Mouse (Mus musculus) spleen, adult 2 months (tissue): Measurements from ENCODE around the gene 4930556J24Rik. TPM values are rescaled to one million over a fixed set of nuclear protein-coding genes. Genes with fewer than 3 reads are reported as not detected.

ENCODE experiments used
- DNase-seq, 2 experiments: peaks; one replicate each; pipeline versions ENCODE4 v3.0.0 to v3.0.0-alpha.2; 2012 to 2021; ENCODE audit warnings: low spot score in 2 of 2, low read depth in 1 of 2
- H3K27ac ChIP-seq: fragments of 200-500 bp; 2 replicates; pipeline ENCODE4 v1.5.1; 2012; ENCODE audit warnings: low read length, inconsistent platforms; ENCODE audit not compliant: insufficient read depth
- H3K27me3 ChIP-seq: fragments of 200-500 bp; 2 replicates; pipeline ENCODE4 v1.6.1; 2012; ENCODE audit warnings: mild to moderate bottlenecking, moderate library complexity, low read length, inconsistent platforms; ENCODE audit not compliant: control insufficient read depth, insufficient read depth
- H3K36me3 ChIP-seq: fragments of 200-500 bp; 2 replicates; pipeline ENCODE4 v1.6.1; 2012; ENCODE audit warnings: mild to moderate bottlenecking, low read length, inconsistent platforms; ENCODE audit not compliant: control insufficient read depth, insufficient read depth
- H3K4me1 ChIP-seq: fragments of 200-500 bp; 2 replicates; pipeline ENCODE4 v1.6.1; 2011; ENCODE audit warnings: inconsistent platforms; ENCODE audit not compliant: control insufficient read depth, insufficient read depth, insufficient read length
- H3K4me3 ChIP-seq: fragments of 200-500 bp; 2 replicates; pipeline ENCODE4 v1.5.1; 2011; ENCODE audit warnings: mild to moderate bottlenecking, inconsistent platforms; ENCODE audit not compliant: insufficient read depth, insufficient read length; ENCODE audit errors: extremely low read depth
- CTCF ChIP-seq: fragments of 200-500 bp; IDR thresholded peaks from 2 replicates; pipeline ENCODE4 v1.5.1; 2011; ENCODE audit warnings: mild to moderate bottlenecking, inconsistent platforms; ENCODE audit not compliant: insufficient read depth, insufficient read length, insufficient replicate concordance; ENCODE audit errors: extremely low read depth
- POLR2A ChIP-seq: fragments of 200-500 bp; IDR thresholded peaks from 2 replicates; pipeline ENCODE4 v1.6.1; 2011; ENCODE audit warnings: low read depth, low read length, inconsistent platforms
- WGBS: fragments of 180-500 bp; shearing (Covaris S2); methylation state at CpG from one replicate; pipeline ENCODE4 v1.1.7; 2018; 5-methylcytosine and 5-hydroxymethylcytosine counted together
- polyA plus RNA-seq: library from polyadenylated mRNA; depleted of rRNA; stranded (reverse); fragments of >200 nt; gene quantifications from 2 replicates; pipeline ENCODE4 v1.2.3, GENCODE M21; 2012

The 4930556J24Rik gene
- polyA plus RNA-seq, 1 experiment, result not detected

- WGBS, result 72% methylated on average over 3 of the region's 3 CpGs
- Histone ChIP-seq H3K27ac (no peak overlapping the region), H3K27me3 (no peaks in the 10 kb centered on the region), H3K4me1 (no peaks in the 10 kb centered on the region), H3K36me3 (peaks cover 74% of the 10 kb centered on the region), H3K4me3 (no peak overlapping the region)
- DNase-seq, result no peak
- TF ChIP-seq POLR2A (no peak), CTCF (no peak)
Measured at GRCm38 (mm10) chr11:3974311-3974710, 2.3 kb downstream of the 4930556J24Rik start.

GRCm38 (mm10) chr11:3973081-3973480, 3.5 kb downstream of the 4930556J24Rik start:
- H3K4me3 ChIP-seq, result no peak overlapping the region
- H3K27me3 ChIP-seq, result no peaks in the 10 kb centered on the region
- 95% methylated on average over 7 of the region's 7 CpGs for WGBS
- no peak for DNase-seq
- TF ChIP-seq CTCF, result no peak
- TF ChIP-seq POLR2A, result no peak
- peaks cover 66% of the 10 kb centered on the region for H3K36me3 ChIP-seq
- H3K4me1 ChIP-seq, result no peaks in the 10 kb centered on the region
- no peak overlapping the region for H3K27ac ChIP-seq

- no peak for DNase-seq
- Histone ChIP-seq H3K4me3 (no peak overlapping the region), H3K4me1 (peaks cover 4% of the 10 kb centered on the region; the same call in 1 of the 2 replicates), H3K27ac (no peak overlapping the region), H3K36me3 (peaks cover 46% of the 10 kb centered on the region), H3K27me3 (no peaks in the 10 kb centered on the region)
- TF ChIP-seq CTCF (no peak), POLR2A (no peak)
- WGBS, result 95% methylated on average over 7 of the region's 7 CpGs
Measured at GRCm38 (mm10) chr11:3970361-3970760, 6.2 kb downstream of the 4930556J24Rik start.

DNA sequence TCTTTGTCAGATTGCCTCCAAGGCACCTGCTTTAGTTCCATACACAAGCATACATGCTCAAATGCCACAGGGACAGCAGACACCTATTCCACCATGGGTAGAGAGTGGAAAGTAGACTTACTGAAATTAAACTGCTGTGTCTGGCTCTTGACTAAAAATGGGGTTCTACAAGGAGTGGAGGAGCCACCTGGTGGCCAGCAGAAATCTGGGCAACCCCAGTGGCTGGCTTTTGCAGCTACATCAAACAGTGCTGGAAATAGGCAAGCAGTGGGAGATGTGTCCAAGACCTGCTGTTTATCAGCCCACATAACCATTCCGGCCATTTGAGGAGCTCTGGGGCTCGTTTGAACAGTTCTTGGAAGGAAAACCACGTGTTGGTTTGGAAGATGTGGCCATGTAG, 6.7 kb downstream of the 4930556J24Rik start:
- H3K4me1 ChIP-seq, result peaks cover 6% of the 10 kb centered on the region; the same call in 1 of the 2 replicates
- no peak overlapping the region for H3K4me3 ChIP-seq
- no peaks in the 10 kb centered on the region for H3K27me3 ChIP-seq
- TF ChIP-seq CTCF (no peak), POLR2A (no peak)
- peaks cover 42% of the 10 kb centered on the region for H3K36me3 ChIP-seq
- DNase-seq, result no peak
- no peak overlapping the region for H3K27ac ChIP-seq
- 85% methylated on average over 3 of the region's 3 CpGs for WGBS

DNA sequence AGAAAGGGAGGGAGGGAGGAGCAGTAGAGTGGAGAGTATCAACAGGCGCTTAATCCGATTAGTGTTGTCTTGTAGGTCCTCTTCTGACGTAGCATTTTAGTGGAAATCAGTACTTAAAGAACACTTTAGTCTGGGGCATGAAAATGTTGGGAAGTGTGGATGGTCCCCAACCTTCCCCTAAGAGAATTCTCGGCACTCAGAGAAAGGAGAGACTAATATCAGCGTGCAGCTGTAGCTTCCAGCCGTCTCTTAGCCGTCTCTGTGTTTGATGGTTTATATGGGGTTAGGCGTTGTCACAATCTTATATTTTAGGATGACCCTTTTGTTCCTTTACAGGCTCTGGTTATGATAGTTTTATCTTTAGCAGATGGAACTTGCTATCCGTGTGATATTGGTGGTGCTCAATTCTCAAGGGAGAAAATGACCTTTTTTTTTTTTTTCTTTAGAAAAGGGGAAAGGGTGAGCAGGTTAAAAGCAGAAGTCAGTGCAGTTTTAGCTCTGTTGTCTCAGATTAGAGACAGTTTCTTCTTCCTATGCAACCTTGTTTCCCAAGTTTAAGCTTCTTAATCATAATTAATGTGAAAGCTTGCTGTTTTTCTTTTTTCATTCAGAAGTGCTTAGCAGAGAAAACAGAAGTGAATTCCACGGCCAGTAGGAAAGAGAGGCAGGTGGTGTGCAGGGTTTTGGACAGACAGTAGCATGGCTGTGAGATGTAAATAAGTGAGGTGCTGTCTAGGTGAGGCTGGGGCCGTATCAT, 12.0 kb downstream of the 4930556J24Rik start:
- WGBS, result 6% methylated on average over 11 of the region's 11 CpGs
- Histone ChIP-seq H3K36me3 (peaks cover 4% of the 10 kb centered on the region), H3K4me1 (peaks cover 11% of the 10 kb centered on the region; the same call in 1 of the 2 replicates), H3K4me3 (peak overlapping the region; percentile 97), H3K27ac (no peak overlapping the region), H3K27me3 (no peaks in the 10 kb centered on the region)
- TF ChIP-seq CTCF, result no peak
- TF ChIP-seq POLR2A, result no peak
- peak in 1 of 2 experiments; percentile 17 for DNase-seq

GRCm38 (mm10) chr11:3963610-3964415, 12.8 kb downstream of the 4930556J24Rik start, which contains the start of gene Pes1:
Pes1 (plus strand) TSS chr11:3963975.
- peaks cover 2% of the 10 kb centered on the region for H3K36me3 ChIP-seq
- under 1% methylated on average over 31 of the region's 31 CpGs for WGBS
- peak within 1 kb of the TSS; percentile 69 for H3K27ac ChIP-seq
- no peaks in the 10 kb centered on the region for H3K27me3 ChIP-seq
- peak; percentile 70 to 89 for DNase-seq
- H3K4me1 ChIP-seq, result peaks cover 11% of the 10 kb centered on the region; the same call in 1 of the 2 replicates
- H3K4me3 ChIP-seq, result peak within 1 kb of the TSS; percentile 97
- TF ChIP-seq CTCF, result no peak
- TF ChIP-seq POLR2A, result no peak; the same call in 1 of the 2 replicates

- H3K36me3 ChIP-seq, result no peaks in the 10 kb centered on the region
- TF ChIP-seq CTCF (no peak), POLR2A (no peak)
- H3K4me1 ChIP-seq, result peaks cover 11% of the 10 kb centered on the region; the same call in 1 of the 2 replicates
- no peaks in the 10 kb centered on the region for H3K27me3 ChIP-seq
- WGBS, result 85% methylated on average over 10 of the region's 10 CpGs
- no peak for DNase-seq
- peak overlapping the region; percentile 69 for H3K27ac ChIP-seq
- peak overlapping the region; percentile 97 for H3K4me3 ChIP-seq
Measured at GRCm38 (mm10) chr11:3963155-3963554, 13.4 kb downstream of the 4930556J24Rik start.
